In genomic region chr1:24055706-24056105, GRCm38 (mm10) we compare ENCODE assay signal across 18 mouse cellular contexts. TPM values are rescaled to one million over a fixed set of nuclear protein-coding genes. Genes with fewer than 3 reads are reported as not detected.
"Had no signal": no experiment of that assay in that cellular context is flagged by ENCODE, and none has a peak within 500 bp of the region (broad histone marks: within the 10 kb centered on the region; RNA-seq: fewer than 3 reads in every experiment).

No protein-coding gene starts in this region.

- ATAC-seq: liver, embryonic 12.5 days; liver, postnatal 0 days; lung, postnatal 0 days; midbrain, embryonic 13.5 days; midbrain, embryonic 15.5 days; midbrain, embryonic 16.5 days had no signal

- DNase-seq: left cerebral cortex, postnatal 4 days; liver; liver, embryonic 13.5 days; liver, postnatal 0 days; lung, adult 18-20 months; lung, adult 2 months; lung, embryonic 14.5 days; lung, postnatal 10 days; lung, postnatal 14 days; lung, postnatal 36 days; lung, postnatal 4 days; midbrain, embryonic 14.5 days had no signal

RNA-seq across cellular contexts. Expression of gene Fam135a, which starts 44.4 kb away (rescaled TPM):
- total RNA-seq: megakaryocyte-erythroid progenitor cell, adult 5-6 weeks had no signal
